Mouse (Mus musculus) brain, embryonic 18.5 days (tissue): ENCODE measurements around the gene Shisa4.

Experiments
- DNase-seq: peaks from one replicate; pipeline ENCODE4 v3.0.0-alpha.2; 2012; ENCODE audit warnings: low read depth, low spot score

Shisa4 gene

GRCm38 (mm10) chr1:135366380-135366779 lies 8.7 kb downstream of the Shisa4 start:
- DNase-seq = no peak

- DNase-seq = no peak
Observed at GRCm38 (mm10) chr1:135363446-135363845, 11.6 kb downstream of the Shisa4 start.

GRCm38 (mm10) chr1:135362115-135362514 lies 12.9 kb downstream of the Shisa4 start:
- DNase-seq = no peak

GRCm38 (mm10) chr1:135361491-135361890 lies 13.5 kb downstream of the Shisa4 start:
- DNase-seq = no peak

GRCm38 (mm10) chr1:135359071-135359470 lies 16.0 kb downstream of the Shisa4 start:
- no peak for DNase-seq

GRCm38 (mm10) chr1:135351953-135352352 lies 23.1 kb downstream of the Shisa4 start:
- no peak for DNase-seq

GRCm38 (mm10) chr1:135347498-135348169 lies 27.4 kb downstream of the Shisa4 start:
- DNase-seq = no peak

GRCm38 (mm10) chr1:135346891-135347290 lies 28.1 kb downstream of the Shisa4 start:
- no peak for DNase-seq

GRCm38 (mm10) chr1:135344026-135344425 lies 31.0 kb downstream of the Shisa4 start:
- DNase-seq = no peak

GRCm38 (mm10) chr1:135341947-135342346 lies 33.1 kb downstream of the Shisa4 start:
- DNase-seq = no peak

GRCm38 (mm10) chr1:135330578-135330977 lies 44.5 kb downstream of the Shisa4 start:
- no peak for DNase-seq

- no peak for DNase-seq
Observed at GRCm38 (mm10) chr1:135328368-135328767, 46.7 kb downstream of the Shisa4 start.

- DNase-seq = no peak
Observed at GRCm38 (mm10) chr1:135325934-135326333, 49.1 kb downstream of the Shisa4 start.

GRCm38 (mm10) chr1:135324571-135324970 lies 50.5 kb downstream of the Shisa4 start, which contains the start of gene Lmod1:
Lmod1 (plus strand) TSS chr1:135324807.
- no peak for DNase-seq

GRCm38 (mm10) chr1:135323367-135323901 lies 51.6 kb downstream of the Shisa4 start:
- DNase-seq = no peak
